Mouse (Mus musculus): ENCODE data around the gene Tm9sf3. TPM values are rescaled to one million over a fixed set of nuclear protein-coding genes. Genes with fewer than 3 reads are reported as not detected.

Tm9sf3 gene
- polyA plus RNA-seq, 1 experiment from 2014 or later, result 167 TPM

DNA sequence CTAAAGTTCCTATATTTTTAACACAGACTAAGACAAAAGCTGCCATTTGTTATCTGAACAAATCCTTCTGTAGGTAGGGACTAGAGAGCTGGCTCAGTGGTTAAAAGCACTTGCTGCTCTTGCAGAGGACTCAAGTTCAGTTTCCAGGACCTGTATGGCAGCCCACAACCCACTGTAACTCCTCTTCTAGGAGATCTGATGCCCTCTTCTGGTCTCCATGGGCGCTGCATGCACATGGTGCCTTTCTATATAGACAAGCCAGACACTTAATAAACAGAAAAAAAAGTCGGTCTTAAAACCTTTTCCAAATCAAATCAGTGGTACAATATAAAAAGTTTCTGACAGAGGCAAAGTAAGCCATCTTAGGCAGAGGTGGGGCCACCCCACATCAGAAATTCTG, 5.1 kb downstream of the Tm9sf3 start:
- Histone ChIP-seq H3K27ac (no peak overlapping the region), H3K9me3 (no peaks in the 10 kb centered on the region), H3K36me3 (no peaks in the 10 kb centered on the region), H3K4me3 (replicated peaks) (no peak overlapping the region), H3K4me1 (replicated peaks) (peaks cover 10% of the 10 kb centered on the region), H3K4me2 (replicated peaks) (no peak overlapping the region), H3K9ac (no peak overlapping the region), H3K27me3 (replicated peaks) (no peaks in the 10 kb centered on the region)
- ATAC-seq, result no peak
- 41% methylated on average over 2 of the region's 2 CpGs for WGBS

DNA sequence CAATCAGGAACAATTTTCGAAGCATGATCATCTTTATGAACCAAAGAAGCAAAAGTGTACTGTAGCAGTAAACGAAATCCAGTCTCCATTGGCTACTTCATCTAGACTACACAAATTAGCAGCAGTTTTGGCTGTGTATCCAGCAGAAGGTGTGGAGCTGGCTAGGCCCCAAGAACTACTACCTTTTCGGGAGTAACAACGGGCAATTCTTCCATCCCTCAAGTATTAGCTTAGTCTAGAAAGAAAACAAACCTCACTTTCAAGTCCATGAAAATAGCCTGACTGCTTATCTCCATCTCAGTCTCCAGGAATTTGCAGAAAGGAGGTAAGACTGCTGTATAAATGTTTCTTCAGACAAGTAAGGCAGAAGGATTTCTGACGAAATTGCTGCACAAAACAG, 9.2 kb downstream of the Tm9sf3 start:
- WGBS, result 73% methylated on average over 5 of the region's 5 CpGs

DNA sequence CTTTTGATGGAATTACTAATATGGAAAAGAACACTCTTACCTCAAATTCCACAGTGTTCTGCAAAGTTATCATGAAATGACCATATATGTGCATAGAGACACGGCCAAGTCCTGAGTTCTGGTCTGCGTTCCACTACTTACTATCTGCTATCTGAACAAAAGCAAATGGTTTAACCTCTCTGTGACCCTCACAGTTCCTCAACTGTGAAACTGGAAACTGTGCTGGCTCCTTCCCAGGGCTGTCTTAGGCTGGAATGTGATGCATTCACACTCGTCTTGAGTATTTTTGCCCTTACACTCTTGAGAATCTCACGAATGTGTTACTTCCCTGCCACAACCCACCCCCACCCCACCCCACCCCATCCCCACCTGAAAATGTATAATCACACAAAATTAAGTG, 14.8 kb downstream of the Tm9sf3 start:
- Histone ChIP-seq H3K4me2 (replicated peaks) (no peak overlapping the region), H3K27ac (no peak overlapping the region), H3K9ac (no peak overlapping the region), H3K36me3 (peaks cover 10% of the 10 kb centered on the region), H3K9me3 (no peaks in the 10 kb centered on the region), H3K27me3 (replicated peaks) (no peaks in the 10 kb centered on the region), H3K4me3 (replicated peaks) (no peak overlapping the region), H3K4me1 (replicated peaks) (no peaks in the 10 kb centered on the region)
- 54% methylated on average over 4 of the region's 4 CpGs for WGBS
- ATAC-seq, result no peak

More for the DNA sequence above, 9.2 kb downstream of the Tm9sf3 start:
- Histone ChIP-seq H3K36me3 (no peaks in the 10 kb centered on the region), H3K4me2 (replicated peaks) (no peak overlapping the region), H3K27me3 (replicated peaks) (no peaks in the 10 kb centered on the region), H3K9ac (no peak overlapping the region), H3K4me3 (replicated peaks) (no peak overlapping the region), H3K4me1 (replicated peaks) (no peaks in the 10 kb centered on the region; the same call in 1 of the 2 replicates), H3K27ac (no peak overlapping the region), H3K9me3 (no peaks in the 10 kb centered on the region)
- ATAC-seq, result no peak

DNA sequence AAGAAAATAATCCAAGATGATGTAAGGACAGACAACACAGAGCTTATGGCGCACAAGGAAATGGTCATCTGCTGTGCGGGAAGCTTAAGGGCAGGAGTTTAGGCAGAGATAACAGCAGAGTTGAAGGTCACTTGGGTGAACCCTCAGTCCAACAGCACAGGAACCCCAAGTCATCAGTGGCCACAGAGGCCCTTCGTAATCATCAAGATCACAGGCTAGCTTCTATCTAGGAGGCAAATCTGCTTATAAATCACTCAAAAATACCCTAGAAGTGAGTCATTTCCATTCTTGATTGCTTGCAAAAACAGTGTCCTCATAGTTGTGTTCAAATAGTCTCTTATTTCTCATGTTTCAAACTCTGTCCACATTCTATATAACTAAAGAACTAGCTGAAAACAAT, 15.5 kb downstream of the Tm9sf3 start:
- WGBS, result 83% methylated on average over 3 of the region's 3 CpGs
- H3K4me2 ChIP-seq (replicated peaks), result no peak overlapping the region
- no peak overlapping the region for H3K9ac ChIP-seq
- peaks cover 10% of the 10 kb centered on the region for H3K36me3 ChIP-seq
- ATAC-seq, result no peak
- H3K4me3 ChIP-seq (replicated peaks), result no peak overlapping the region
- no peaks in the 10 kb centered on the region for H3K9me3 ChIP-seq
- H3K4me1 ChIP-seq (replicated peaks), result no peaks in the 10 kb centered on the region
- H3K27ac ChIP-seq, result no peak overlapping the region
- no peaks in the 10 kb centered on the region for H3K27me3 ChIP-seq (replicated peaks)

DNA sequence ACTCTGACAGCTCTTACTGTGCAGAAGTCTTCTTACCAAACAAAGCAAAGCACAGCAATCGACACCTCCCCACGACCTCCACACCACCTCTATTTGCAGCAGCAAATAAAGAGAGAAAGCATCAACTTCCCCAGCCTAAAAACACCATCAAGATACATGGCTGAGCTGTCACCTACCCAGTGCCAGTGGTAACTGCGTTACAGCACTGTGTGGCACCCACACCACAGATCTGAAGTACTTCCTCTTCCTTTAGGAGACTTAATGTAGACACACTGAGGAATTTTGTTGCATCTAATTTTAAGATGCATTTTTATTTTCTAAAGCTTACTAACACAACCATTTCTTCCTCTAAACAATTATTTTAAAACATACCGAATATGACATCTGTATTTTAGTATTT, 17.5 kb downstream of the Tm9sf3 start:
- Histone ChIP-seq H3K4me3 (replicated peaks) (no peak overlapping the region), H3K27me3 (replicated peaks) (no peaks in the 10 kb centered on the region), H3K4me2 (replicated peaks) (no peak overlapping the region), H3K4me1 (replicated peaks) (no peaks in the 10 kb centered on the region), H3K36me3 (peaks cover 13% of the 10 kb centered on the region), H3K27ac (no peak overlapping the region), H3K9ac (no peak overlapping the region), H3K9me3 (no peaks in the 10 kb centered on the region)
- no peak for ATAC-seq
- WGBS, result 80% methylated on average over 4 of the region's 4 CpGs

DNA sequence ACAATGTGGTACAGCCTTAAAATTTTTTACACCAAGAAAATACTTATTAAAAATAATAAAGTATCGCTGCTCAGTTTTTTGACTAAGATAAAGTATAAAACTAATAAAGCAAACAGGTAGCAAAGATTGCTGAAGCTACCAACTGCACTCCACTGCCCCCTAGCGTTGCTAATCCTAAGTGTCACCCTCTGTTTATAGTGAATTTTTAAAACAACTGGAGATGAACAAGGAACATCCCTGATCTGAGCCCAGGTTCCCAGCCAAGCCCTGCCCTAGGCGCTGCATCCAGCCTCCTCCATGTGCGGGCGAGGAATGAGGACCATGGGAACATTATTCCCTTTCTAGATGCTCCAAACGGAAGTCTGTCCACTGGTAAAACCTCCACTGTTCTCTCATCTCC, 19.2 kb downstream of the Tm9sf3 start:
- WGBS, result 69% methylated on average over 6 of the region's 6 CpGs

DNA sequence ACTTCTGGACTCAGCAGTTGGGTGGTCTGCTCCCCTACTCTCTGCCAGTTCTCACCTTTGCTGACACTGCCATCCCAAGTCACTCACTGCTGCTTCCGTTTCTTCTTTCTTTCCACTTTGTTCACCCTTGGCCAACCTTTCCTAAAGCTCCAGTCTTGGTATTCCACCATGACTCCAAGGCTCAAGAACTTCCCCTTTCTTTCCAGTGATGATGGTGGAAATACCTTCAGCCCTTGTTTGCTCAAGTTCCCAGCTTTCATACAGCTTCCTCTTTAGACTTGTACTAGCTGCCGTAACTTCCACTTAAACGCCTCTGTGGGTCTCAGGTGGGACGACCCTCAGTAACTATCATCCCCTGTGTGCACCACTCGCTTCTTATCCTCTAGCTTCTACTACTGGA, 21.8 kb downstream of the Tm9sf3 start:
- Histone ChIP-seq H3K9me3 (no peaks in the 10 kb centered on the region), H3K36me3 (peaks cover 20% of the 10 kb centered on the region), H3K9ac (no peak overlapping the region), H3K4me3 (replicated peaks) (no peak overlapping the region), H3K4me2 (replicated peaks) (no peak overlapping the region), H3K27me3 (replicated peaks) (no peaks in the 10 kb centered on the region), H3K4me1 (replicated peaks) (no peaks in the 10 kb centered on the region), H3K27ac (no peak overlapping the region)
- no peak for ATAC-seq
- WGBS, result 96% methylated on average over 5 of the region's 5 CpGs

More for the DNA sequence above, 19.2 kb downstream of the Tm9sf3 start:
- ATAC-seq, result no peak
- no peak overlapping the region for H3K27ac ChIP-seq
- no peaks in the 10 kb centered on the region for H3K9me3 ChIP-seq
- no peaks in the 10 kb centered on the region for H3K27me3 ChIP-seq (replicated peaks)
- H3K4me3 ChIP-seq (replicated peaks), result no peak overlapping the region
- H3K4me1 ChIP-seq (replicated peaks), result no peaks in the 10 kb centered on the region
- H3K4me2 ChIP-seq (replicated peaks), result no peak overlapping the region
- H3K36me3 ChIP-seq, result peaks cover 13% of the 10 kb centered on the region
- H3K9ac ChIP-seq, result no peak overlapping the region

DNA sequence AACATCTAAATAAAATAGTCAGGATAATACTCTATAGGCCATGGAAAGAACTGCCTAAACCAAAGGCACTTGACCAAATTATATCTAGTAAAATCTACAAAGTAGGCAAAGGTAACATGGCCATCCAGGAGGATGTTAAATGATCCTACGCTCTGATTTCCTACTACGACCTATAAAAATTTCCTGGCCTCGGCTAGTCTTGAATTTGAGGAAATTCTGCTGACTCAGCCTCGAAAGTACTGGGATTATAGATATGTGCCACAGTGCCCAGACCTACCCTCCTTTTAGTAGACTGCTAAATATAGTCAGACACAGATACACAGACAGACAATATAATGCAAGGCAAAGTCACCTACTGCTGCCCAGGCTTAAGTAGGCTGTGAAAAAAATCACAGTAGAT, 30.1 kb downstream of the Tm9sf3 start:
- peaks cover 31% of the 10 kb centered on the region for H3K36me3 ChIP-seq
- ATAC-seq, result no peak
- H3K4me1 ChIP-seq (replicated peaks), result no peaks in the 10 kb centered on the region
- H3K9me3 ChIP-seq, result no peaks in the 10 kb centered on the region
- H3K9ac ChIP-seq, result no peak overlapping the region
- no peaks in the 10 kb centered on the region for H3K27me3 ChIP-seq (replicated peaks)
- no peak overlapping the region for H3K27ac ChIP-seq
- H3K4me3 ChIP-seq (replicated peaks), result no peak overlapping the region
- H3K4me2 ChIP-seq (replicated peaks), result no peak overlapping the region
- 86% methylated on average over 4 of the region's 4 CpGs for WGBS

DNA sequence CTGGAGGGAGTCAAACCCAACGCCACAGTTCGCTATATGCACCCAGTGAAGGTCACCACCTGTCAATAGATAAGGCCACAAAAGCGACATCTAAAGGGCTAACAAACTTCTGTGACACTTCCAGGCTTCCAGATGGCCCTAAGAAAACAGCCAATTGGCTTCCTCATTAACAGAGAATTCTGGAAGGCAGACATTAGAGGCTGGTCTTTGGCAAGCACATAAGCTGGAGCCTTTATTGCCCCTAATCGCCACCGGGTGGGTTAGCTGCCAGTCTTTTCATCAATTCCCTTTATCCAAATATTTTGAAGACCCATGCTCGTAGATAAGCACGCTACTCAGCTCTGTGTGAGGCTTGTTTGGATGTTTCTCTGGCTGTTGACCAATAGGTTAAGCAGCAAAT, 55.5 kb downstream of the Tm9sf3 start:
- Histone ChIP-seq H3K27me3 (replicated peaks) (peaks cover 30% of the 10 kb centered on the region), H3K4me2 (replicated peaks) (no peak overlapping the region), H3K9me3 (no peaks in the 10 kb centered on the region), H3K9ac (no peak overlapping the region), H3K4me3 (replicated peaks) (no peak overlapping the region), H3K4me1 (replicated peaks) (peaks cover 14% of the 10 kb centered on the region), H3K27ac (no peak overlapping the region), H3K36me3 (peaks cover 4% of the 10 kb centered on the region)
- 12% methylated on average over 7 of the region's 7 CpGs for WGBS
- ATAC-seq, result no peak

DNA sequence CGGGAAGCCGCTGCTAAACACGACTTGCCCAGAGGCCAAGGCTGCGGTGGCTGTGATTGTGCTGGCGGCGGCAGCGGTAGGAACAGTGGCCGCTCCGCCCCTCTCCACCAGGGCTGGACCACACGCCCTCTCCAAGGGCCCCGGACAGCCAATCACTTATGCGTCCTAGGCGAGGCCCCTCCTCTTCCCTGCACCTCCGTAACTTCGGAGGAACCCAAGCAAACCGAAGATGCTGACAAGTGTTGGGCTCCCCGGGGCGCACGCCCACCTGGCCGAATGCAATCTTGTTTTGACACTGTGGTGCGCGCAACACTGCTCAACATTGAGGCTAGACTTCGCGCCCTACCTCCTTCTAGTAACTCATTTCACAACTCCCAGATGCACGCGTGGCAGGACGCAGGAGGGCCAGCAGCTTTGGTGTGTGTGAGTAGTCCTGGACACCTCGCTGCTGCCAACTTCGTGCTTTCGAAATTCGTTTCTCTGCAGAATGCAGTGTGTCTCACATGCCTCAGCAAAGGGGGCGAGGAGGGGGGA, 56.9 kb downstream of the Tm9sf3 start, which contains the start of gene Tll2:
Tll2 (minus strand) TSS at position 25 of the 534 bp plus-strand sequence.
- no peak within 1 kb of the TSS for H3K27ac ChIP-seq
- H3K9ac ChIP-seq, result peak within 1 kb of the TSS; percentile 27
- H3K9me3 ChIP-seq, result no peaks in the 10 kb centered on the region
- peak within 1 kb of the TSS; percentile 36 for H3K4me3 ChIP-seq (replicated peaks)
- H3K27me3 ChIP-seq (replicated peaks), result peaks cover 33% of the 10 kb centered on the region
- peak; percentile 95 for ATAC-seq
- H3K4me2 ChIP-seq (replicated peaks), result peak within 1 kb of the TSS; percentile 96
- WGBS, result under 1% methylated on average over 32 of the region's 32 CpGs
- peaks cover 4% of the 10 kb centered on the region for H3K36me3 ChIP-seq
- peaks cover 14% of the 10 kb centered on the region for H3K4me1 ChIP-seq (replicated peaks)

DNA sequence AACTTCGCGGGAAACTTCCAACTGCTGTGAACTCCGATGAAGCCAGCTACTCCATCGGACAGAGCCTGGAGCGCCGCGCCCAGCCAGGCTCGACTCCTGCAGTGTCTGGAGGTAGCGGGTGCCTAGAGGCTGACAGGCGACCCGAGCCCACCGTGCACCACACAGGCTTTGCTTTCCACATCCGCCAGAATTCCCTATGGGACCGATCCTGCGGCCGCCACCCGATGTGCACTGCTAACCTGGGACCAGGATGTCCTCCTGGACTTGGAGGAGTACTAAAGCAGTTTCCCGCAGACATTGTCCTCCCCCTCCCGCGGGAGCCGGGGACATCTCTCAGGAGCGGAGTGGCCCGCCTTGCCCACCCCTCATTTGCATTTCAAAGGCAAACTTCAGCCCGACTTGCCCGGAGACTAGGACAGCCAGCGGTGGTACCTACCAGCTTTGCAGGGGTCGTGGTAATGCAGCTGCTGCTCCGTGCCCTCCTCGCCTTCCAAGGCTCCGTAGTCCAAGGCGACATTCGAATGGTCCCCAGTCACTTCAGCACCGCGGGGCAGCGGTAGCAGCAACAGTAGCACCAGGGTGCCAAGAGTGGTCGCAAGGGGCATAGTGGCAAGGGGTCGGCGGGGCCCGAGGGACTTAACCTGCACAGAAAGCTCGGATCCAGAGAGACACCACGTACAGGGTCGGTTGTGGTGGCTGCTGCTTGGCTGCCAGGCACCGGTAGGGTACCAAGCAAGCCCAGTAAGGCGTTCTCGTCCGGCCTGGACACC, 57.6 kb downstream of the Tm9sf3 start:
- Histone ChIP-seq H3K4me2 (replicated peaks) (peak overlapping the region; percentile 96), H3K9me3 (no peaks in the 10 kb centered on the region), H3K4me3 (replicated peaks) (peak overlapping the region; percentile 36), H3K36me3 (peaks cover 4% of the 10 kb centered on the region), H3K9ac (peak overlapping the region; percentile 27), H3K4me1 (replicated peaks) (peaks cover 14% of the 10 kb centered on the region), H3K27me3 (replicated peaks) (peaks cover 33% of the 10 kb centered on the region), H3K27ac (no peak overlapping the region)
- 1% methylated on average over 46 of the region's 46 CpGs for WGBS
- peak; percentile 35 for ATAC-seq

DNA sequence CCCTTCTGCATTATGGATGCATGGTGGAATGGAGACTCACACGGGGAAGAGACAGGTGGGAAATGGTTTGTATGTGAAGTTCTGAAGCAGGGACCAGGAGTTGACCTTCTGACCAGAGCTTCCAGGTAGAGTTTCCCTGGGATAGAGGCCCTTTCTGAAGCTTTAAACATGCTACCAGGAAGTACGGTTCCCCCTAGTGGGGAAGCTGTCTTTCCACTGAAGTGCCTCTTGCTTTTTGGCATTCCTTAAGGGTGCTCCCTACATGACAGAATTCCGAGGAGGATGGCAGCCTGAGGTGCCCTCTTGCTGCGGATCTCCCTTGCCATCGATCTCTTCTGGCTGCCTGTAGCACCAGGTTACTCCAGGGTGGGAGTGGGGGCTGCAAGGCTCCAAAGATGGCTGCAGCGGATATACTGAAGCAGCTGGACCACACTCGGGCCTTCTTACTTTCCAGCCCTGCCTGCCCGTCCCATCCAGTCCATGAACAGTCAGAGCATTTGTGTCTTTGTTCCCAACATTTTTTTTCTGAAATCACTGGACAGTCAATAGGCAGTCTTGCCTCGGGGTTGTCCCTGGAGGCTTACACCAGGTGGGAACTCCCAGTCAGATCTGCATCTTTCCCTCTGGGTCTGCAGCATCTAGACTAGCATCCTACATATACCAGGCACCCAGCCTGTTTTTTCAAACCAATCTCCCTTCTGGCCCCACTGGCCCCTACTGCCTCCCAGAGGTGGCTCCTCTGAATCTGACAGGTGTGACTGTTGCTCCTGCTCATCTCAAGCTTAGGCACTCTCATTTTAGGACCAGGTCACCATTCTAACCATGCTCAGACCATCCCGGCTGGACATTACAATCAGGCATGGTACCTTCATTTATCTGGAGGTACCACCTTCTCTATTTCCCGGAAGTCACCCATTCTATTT, 59.4 kb downstream of the Tm9sf3 start:
- no peaks in the 10 kb centered on the region for H3K9me3 ChIP-seq
- peaks cover 33% of the 10 kb centered on the region for H3K27me3 ChIP-seq (replicated peaks)
- 67% methylated on average over 11 of the region's 11 CpGs for WGBS
- no peak overlapping the region for H3K27ac ChIP-seq
- no peak overlapping the region for H3K9ac ChIP-seq
- H3K4me3 ChIP-seq (replicated peaks), result no peak overlapping the region
- ATAC-seq, result no peak
- H3K36me3 ChIP-seq, result no peaks in the 10 kb centered on the region
- H3K4me2 ChIP-seq (replicated peaks), result no peak overlapping the region
- H3K4me1 ChIP-seq (replicated peaks), result peaks cover 14% of the 10 kb centered on the region
